Mouse (Mus musculus) urinary bladder, adult 2 months (tissue): ENCODE data around the gene Ablim1. TPM values are rescaled to one million over a fixed set of nuclear protein-coding genes. Genes with fewer than 3 reads are reported as not detected.

ENCODE experiments used
- DNase-seq: peaks from one replicate; pipeline ENCODE4 v3.0.0; 2022; ENCODE audit warnings: low spot score
- polyA plus RNA-seq: library from polyadenylated mRNA; depleted of rRNA; stranded (reverse); fragments of >200 nt; gene quantifications from 2 replicates; pipeline ENCODE4 v1.2.3, GENCODE M21; 2012

The Ablim1 gene
- polyA plus RNA-seq, 1 experiment = 24.3 TPM

- DNase-seq = no peak
These were observed 129.7 kb downstream of the Ablim1 start for GRCm38 (mm10) chr19:57185021-57185420.

- DNase-seq = no peak
These were observed 131.6 kb downstream of the Ablim1 start for GRCm38 (mm10) chr19:57182938-57183720.

GRCm38 (mm10) chr19:57181852-57182528, 132.7 kb downstream of the Ablim1 start:
- no peak for DNase-seq

- DNase-seq = no peak
These were observed 133.4 kb downstream of the Ablim1 start for GRCm38 (mm10) chr19:57181317-57181716.

GRCm38 (mm10) chr19:57180908-57181307, 133.8 kb downstream of the Ablim1 start:
- DNase-seq = no peak

GRCm38 (mm10) chr19:57180333-57180732, 134.4 kb downstream of the Ablim1 start:
- DNase-seq = no peak

- no peak for DNase-seq
These were observed 135.4 kb downstream of the Ablim1 start for GRCm38 (mm10) chr19:57179269-57179668.

- DNase-seq = no peak
These were observed 137.4 kb downstream of the Ablim1 start for GRCm38 (mm10) chr19:57177334-57177733.

GRCm38 (mm10) chr19:57175077-57175476, 139.6 kb downstream of the Ablim1 start:
- DNase-seq = no peak

- DNase-seq = no peak
These were observed 140.2 kb downstream of the Ablim1 start for GRCm38 (mm10) chr19:57174541-57174940.

GRCm38 (mm10) chr19:57174045-57174444, 140.7 kb downstream of the Ablim1 start:
- no peak for DNase-seq

- no peak for DNase-seq
These were observed 142.4 kb downstream of the Ablim1 start for GRCm38 (mm10) chr19:57172321-57172720.

- no peak for DNase-seq
These were observed 143.8 kb downstream of the Ablim1 start for GRCm38 (mm10) chr19:57170880-57171279.

- no peak for DNase-seq
These were observed 145.2 kb downstream of the Ablim1 start for GRCm38 (mm10) chr19:57169485-57169884.

- DNase-seq = no peak
These were observed 147.0 kb downstream of the Ablim1 start for GRCm38 (mm10) chr19:57167721-57168120.

- no peak for DNase-seq
These were observed 149.8 kb downstream of the Ablim1 start for GRCm38 (mm10) chr19:57164882-57165281.

- DNase-seq = no peak
These were observed 151.4 kb downstream of the Ablim1 start for GRCm38 (mm10) chr19:57163315-57163714.

- no peak for DNase-seq
These were observed 152.6 kb downstream of the Ablim1 start for GRCm38 (mm10) chr19:57161978-57162727.

GRCm38 (mm10) chr19:57161010-57161660, 153.6 kb downstream of the Ablim1 start:
- no peak for DNase-seq

- no peak for DNase-seq
These were observed 156.9 kb downstream of the Ablim1 start for GRCm38 (mm10) chr19:57157731-57158343.

GRCm38 (mm10) chr19:57155121-57155884, 159.4 kb downstream of the Ablim1 start:
- no peak for DNase-seq
